Mouse (Mus musculus) adrenal gland, postnatal 14 days (tissue): ENCODE measurements at regions not wholly inside any gene's neighbourhood (a gene's known extent, or its start where the extent isn't known, plus 50 kb on each side); places are given as distances from the start of the nearest gene placed in this dataset.
"Not testable (repeated sequence)": the region's sequence is repeated elsewhere in the genome, so short reads cannot be mapped to it uniquely, and the experiment has no call there.

ENCODE experiments used
- DNase-seq: peaks from one replicate; pipeline ENCODE4 v3.0.0; 2021; ENCODE audit warnings: mixed read lengths

GRCm38 (mm10) chrX:93888480-93888879, 56.5 kb upstream of the Pdk3 start:
- DNase-seq = peak; percentile 9

GRCm38 (mm10) chrX:93888966-93889365, 57.0 kb upstream of the Pdk3 start:
- no peak for DNase-seq

GRCm38 (mm10) chrX:93889394-93890042, 57.5 kb upstream of the Pdk3 start:
- DNase-seq = peak; percentile 82

- no peak for DNase-seq
These were observed 65.1 kb upstream of the Pdk3 start for GRCm38 (mm10) chrX:93896838-93897820.

GRCm38 (mm10) chrX:93903209-93903608, 65.2 kb upstream of the AU015836 start:
- no peak for DNase-seq

GRCm38 (mm10) chrX:93905531-93905930, 62.9 kb upstream of the AU015836 start:
- DNase-seq = no peak

GRCm38 (mm10) chrX:93911087-93911840, 57.2 kb upstream of the AU015836 start:
- DNase-seq = peak; percentile 57

- DNase-seq = no peak
These were observed 52.9 kb upstream of the AU015836 start for GRCm38 (mm10) chrX:93915548-93915947.

- DNase-seq = not testable (repeated sequence)
These were observed 51.1 kb upstream of the AU015836 start for GRCm38 (mm10) chrX:93917367-93917766.
